Mouse (Mus musculus) hindbrain, embryonic 12.5 days (tissue): ENCODE results near the gene Psap. TPM values are rescaled to one million over a fixed set of nuclear protein-coding genes. Genes with fewer than 3 reads are reported as not detected.

Source experiments
- ATAC-seq: fragments of 200-750 bp; cut with Nextera tagmentation; 2 replicates; pipeline ENCODE4 v1.8.0; 2017; ENCODE audit warnings: moderate TSS enrichment; ENCODE audit not compliant: low FRiP score
- H3K27ac ChIP-seq: fragments of 300-500 bp; sonication (generic); 2 replicates; pipeline ENCODE4 v1.5.1; 2016; ENCODE audit warnings: mild to moderate bottlenecking
- H3K27me3 ChIP-seq: fragments of 300-500 bp; sonication (generic); 2 replicates; pipeline ENCODE4 v1.6.1; 2016; ENCODE audit warnings: mild to moderate bottlenecking
- H3K36me3 ChIP-seq: fragments of 300-500 bp; sonication (generic); 2 replicates; pipeline ENCODE4 v1.6.1; 2016; ENCODE audit warnings: mild to moderate bottlenecking
- H3K4me1 ChIP-seq: fragments of 300-500 bp; sonication (generic); 2 replicates; pipeline ENCODE4 v1.6.1; 2016
- H3K4me2 ChIP-seq: fragments of 300-500 bp; sonication (generic); replicated peaks from 2 replicates; pipeline ENCODE4 v1.6.1; 2016; ENCODE audit warnings: mild to moderate bottlenecking
- H3K4me3 ChIP-seq: fragments of 300-500 bp; sonication (generic); 2 replicates; pipeline ENCODE4 v1.5.1; 2016; ENCODE audit warnings: mild to moderate bottlenecking
- H3K9ac ChIP-seq: fragments of 300-500 bp; sonication (generic); 2 replicates; pipeline ENCODE4 v1.6.1; 2016; ENCODE audit warnings: mild to moderate bottlenecking, moderate library complexity
- H3K9me3 ChIP-seq: fragments of 300-500 bp; sonication (generic); replicated peaks from 2 replicates; pipeline ENCODE4 v1.6.1; 2016; ENCODE audit warnings: mild to moderate bottlenecking
- WGBS: fragments of 180-500 bp; shearing (Covaris S2); methylation state at CpG from one replicate; pipeline ENCODE4 v1.1.7; 2016; 5-methylcytosine and 5-hydroxymethylcytosine counted together
- polyA plus RNA-seq: library from polyadenylated mRNA; unstranded; fragments of >200 nt; fragmentation: Nextera tagmentation; extraction: Ambion mirVana; gene quantifications from 2 replicates; pipeline ENCODE4 v1.2.1, GENCODE M21; 2016

Gene Psap
- polyA plus RNA-seq, 1 experiment from 2014 or later = 102 TPM

DNA sequence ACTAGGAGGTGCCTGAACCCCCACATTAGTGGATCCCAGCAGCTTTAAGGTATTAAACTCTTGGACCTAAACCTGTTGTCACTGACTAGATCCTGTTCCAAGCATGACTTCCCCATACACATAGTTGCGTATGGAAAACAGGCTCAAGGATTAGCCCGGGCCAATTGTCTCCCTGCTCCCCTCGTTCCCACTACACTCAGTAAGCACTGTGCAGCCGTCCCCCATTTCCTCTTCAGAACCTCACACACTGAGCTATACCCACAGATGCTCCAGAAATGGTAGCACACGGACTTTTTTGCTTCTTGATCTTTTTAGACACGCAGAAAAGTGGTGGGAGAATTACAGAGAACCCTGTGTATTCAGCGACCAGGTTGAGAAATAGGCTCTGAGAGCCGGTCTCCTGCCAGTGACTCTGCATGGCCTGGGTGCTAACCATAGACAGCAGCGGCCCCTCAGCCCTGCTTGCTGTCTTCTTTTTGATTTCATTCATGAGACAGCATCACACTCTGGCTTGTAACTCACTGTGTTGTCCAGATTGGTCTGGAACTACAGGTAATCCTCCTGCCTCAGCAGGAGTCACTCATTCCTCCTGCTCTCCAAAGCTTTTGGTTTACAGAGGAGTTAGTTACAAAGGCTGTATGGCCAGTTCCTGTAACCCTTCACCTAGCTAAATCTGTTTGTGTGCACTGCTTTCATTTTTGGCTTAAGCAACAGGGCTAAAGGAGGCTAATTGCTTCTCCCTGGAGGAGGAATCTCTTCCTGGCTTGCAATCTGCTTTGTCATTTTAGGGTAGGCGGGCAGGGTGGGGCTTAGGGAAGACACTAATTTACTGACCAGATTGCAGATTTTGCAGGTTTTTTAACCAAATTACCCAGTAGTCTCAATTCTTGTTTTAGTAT is 4.9 kb downstream of the Psap start:
- ATAC-seq = no peak
- no peaks in the 10 kb centered on the region for H3K27me3 ChIP-seq
- H3K9me3 ChIP-seq = no peaks in the 10 kb centered on the region
- H3K36me3 ChIP-seq = no peaks in the 10 kb centered on the region
- H3K27ac ChIP-seq = no peak overlapping the region
- 83% methylated on average over 10 of the region's 10 CpGs for WGBS
- no peak overlapping the region for H3K4me3 ChIP-seq
- H3K4me2 ChIP-seq = no peak overlapping the region
- peaks cover 86% of the 10 kb centered on the region for H3K4me1 ChIP-seq
- H3K9ac ChIP-seq = no peak overlapping the region

DNA sequence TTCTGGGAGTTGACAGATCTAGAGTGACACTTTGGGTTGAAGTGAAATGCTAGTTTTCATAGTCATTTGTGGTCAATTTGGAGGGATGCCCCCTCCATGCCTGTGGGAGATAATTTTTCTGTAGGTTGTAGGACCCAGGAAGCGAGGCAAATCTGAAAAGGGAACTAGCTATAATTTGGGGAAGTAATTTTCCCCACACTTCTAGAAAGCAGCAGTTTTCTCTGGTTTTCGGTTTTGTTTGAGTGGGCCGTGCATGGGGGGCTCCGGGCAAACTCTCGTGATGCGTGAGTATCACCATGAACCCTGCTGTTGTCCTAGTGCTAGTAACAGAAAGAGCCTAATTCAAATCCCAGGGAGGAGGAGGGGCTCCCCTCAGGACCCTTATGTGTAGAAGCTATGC is 6.8 kb downstream of the Psap start:
- peak overlapping the region; percentile 87 for H3K27ac ChIP-seq
- H3K4me3 ChIP-seq = no peak overlapping the region
- H3K9ac ChIP-seq = peak overlapping the region; percentile 50; the same call in 1 of the 2 replicates
- no peaks in the 10 kb centered on the region for H3K36me3 ChIP-seq
- no peak for ATAC-seq
- H3K4me2 ChIP-seq = peak overlapping the region; percentile 42
- H3K9me3 ChIP-seq = no peaks in the 10 kb centered on the region
- H3K27me3 ChIP-seq = no peaks in the 10 kb centered on the region
- 62% methylated on average over 6 of the region's 6 CpGs for WGBS
- peaks cover 85% of the 10 kb centered on the region for H3K4me1 ChIP-seq

DNA sequence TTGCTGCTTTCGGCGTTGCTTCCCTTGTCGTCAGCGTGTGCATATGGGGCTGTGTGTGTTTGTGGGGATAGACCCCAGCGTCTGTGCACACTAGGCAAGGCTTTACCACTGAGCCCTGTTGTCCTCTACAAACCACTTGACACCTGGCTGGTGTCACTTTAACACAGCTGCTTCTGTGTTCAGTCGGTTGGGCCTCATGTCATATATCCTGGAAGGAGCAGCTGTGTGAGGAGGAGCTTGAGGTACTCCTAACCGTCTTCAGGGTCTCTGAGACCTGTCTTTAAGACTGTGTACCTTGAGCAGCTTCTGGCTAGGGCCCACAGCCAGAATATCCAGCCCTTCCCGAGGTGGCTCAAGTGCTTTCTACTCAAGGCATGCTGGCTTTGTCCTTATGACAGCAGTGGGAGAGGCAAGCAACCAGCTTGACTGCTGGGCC is 7.3 kb downstream of the Psap start:
- Histone ChIP-seq H3K27me3 (no peaks in the 10 kb centered on the region), H3K9ac (peak overlapping the region; percentile 50; the same call in 1 of the 2 replicates), H3K4me3 (no peak overlapping the region), H3K4me2 (peak overlapping the region; percentile 42), H3K9me3 (no peaks in the 10 kb centered on the region), H3K27ac (peak overlapping the region; percentile 87), H3K4me1 (peaks cover 84% of the 10 kb centered on the region), H3K36me3 (no peaks in the 10 kb centered on the region)
- 55% methylated on average over 8 of the region's 8 CpGs for WGBS
- ATAC-seq = 0 out of 2 replicates have a peak, but pooled peaks have one; percentile 3

DNA sequence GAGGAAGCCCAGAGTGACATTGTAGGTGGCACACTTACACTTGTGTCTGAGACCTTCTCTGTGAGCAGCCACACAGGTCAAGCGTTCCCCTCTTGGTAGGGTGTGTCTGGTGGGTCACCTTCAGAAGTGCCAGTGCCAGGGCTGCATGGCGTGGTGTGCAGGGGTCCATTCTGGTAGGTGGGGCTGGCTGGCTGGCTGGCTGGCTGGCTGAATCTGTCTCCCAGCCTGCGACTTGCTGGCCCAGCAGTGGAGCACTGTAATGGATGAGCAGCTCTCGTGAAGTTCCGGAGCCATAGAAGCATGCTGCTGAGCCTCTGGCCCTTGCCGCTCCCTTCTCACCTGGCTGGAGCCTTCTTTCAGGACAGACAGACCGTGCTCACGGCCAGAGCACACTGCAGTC is 7.8 kb downstream of the Psap start:
- Histone ChIP-seq H3K4me3 (0 out of 2 replicates have a peak overlapping the region, but pooled peaks have one; percentile 10), H3K36me3 (no peaks in the 10 kb centered on the region), H3K9me3 (no peaks in the 10 kb centered on the region), H3K27me3 (no peaks in the 10 kb centered on the region), H3K4me1 (peaks cover 84% of the 10 kb centered on the region), H3K27ac (peak overlapping the region; percentile 87), H3K9ac (no peak overlapping the region), H3K4me2 (peak overlapping the region; percentile 42)
- ATAC-seq = peak; percentile 38
- 47% methylated on average over 8 of the region's 8 CpGs for WGBS

DNA sequence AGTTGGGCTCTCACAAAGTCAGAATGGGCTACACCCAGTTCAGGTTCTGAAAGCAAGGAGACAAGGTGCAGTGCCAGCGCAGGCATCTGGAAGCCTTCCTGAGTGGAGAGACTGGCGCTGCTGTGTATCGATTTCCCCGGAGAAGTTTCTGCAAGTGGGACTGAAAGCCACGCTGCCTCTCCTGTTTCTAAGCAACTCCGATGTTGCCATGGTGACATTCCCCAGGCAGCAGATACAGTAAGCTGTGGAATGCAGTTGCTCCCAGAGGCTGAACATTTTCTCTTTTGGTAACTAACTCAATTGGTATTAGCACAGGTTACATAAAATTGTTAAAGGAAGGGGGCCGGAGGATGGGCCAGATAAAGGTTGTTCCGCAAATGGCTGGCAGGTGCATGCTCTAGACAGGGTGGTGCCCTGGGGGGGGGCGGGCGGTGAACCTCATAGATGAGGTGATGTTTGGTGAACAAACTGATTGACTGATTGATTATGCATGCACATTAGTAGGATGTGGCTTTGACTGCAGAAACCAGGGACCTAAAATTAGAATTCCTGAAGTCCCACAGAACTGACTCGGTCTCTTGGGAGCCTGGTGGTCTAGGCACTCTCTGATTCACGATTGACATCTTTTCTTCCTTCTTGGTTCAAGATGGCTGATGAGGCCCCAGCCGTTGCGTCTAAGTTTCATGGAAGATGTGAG is 8.4 kb downstream of the Psap start:
- Histone ChIP-seq H3K4me1 (peaks cover 84% of the 10 kb centered on the region), H3K4me3 (0 out of 2 replicates have a peak overlapping the region, but pooled peaks have one; percentile 10), H3K36me3 (no peaks in the 10 kb centered on the region), H3K27ac (peak overlapping the region; percentile 87), H3K9me3 (no peaks in the 10 kb centered on the region), H3K9ac (peak overlapping the region; percentile 35; the same call in 1 of the 2 replicates), H3K27me3 (no peaks in the 10 kb centered on the region), H3K4me2 (peak overlapping the region; percentile 42)
- WGBS = 27% methylated on average over 14 of the region's 14 CpGs
- peak; percentile 67 for ATAC-seq

DNA sequence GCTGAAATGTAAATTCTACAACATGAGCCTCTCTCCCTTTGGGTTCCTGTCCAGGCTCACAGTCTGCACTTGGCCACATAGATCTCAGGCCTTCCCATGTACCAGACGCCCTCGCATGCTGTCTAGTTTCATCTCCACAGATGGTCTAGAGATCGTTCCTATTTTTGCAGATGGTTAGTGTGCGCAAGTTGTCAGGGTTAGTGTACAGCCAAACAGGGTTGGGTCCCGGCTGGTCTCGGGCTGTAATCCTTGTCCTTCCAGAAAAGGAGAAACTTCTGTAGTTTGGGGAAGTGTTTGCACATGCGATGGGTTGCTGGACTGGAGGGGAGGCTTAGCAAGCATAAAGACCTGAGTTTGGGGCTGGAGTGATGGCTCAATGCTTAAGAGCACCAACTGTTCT is 9.1 kb downstream of the Psap start:
- Histone ChIP-seq H3K9ac (peak overlapping the region; percentile 35; the same call in 1 of the 2 replicates), H3K27me3 (no peaks in the 10 kb centered on the region), H3K36me3 (0 out of 2 replicates have a peak, but pooled peaks cover 1% of the 10 kb centered on the region), H3K4me3 (no peak overlapping the region), H3K27ac (peak overlapping the region; percentile 87), H3K4me1 (peaks cover 80% of the 10 kb centered on the region), H3K9me3 (no peaks in the 10 kb centered on the region), H3K4me2 (no peak overlapping the region)
- WGBS = 92% methylated on average over 7 of the region's 7 CpGs
- ATAC-seq = no peak

DNA sequence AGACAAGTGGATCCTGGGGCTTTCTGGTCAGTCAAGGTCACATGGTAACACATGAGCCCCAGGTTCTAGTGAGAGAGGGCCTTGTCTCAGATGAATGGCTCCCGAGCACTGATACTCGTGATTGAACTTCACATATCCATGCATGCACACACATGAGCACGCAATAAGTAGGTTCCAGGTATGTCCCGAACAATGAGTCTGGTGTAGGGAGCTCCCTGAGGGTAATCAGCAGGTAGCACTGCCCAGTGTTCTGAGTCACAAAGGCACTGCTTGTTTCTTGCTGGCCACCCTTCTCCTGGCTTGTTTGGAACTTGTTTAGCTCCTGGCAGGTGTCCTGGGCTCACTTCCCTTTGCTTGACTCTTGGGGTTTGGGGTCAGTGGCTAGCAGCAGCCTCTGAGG is 9.7 kb downstream of the Psap start:
- Histone ChIP-seq H3K4me2 (no peak overlapping the region), H3K27me3 (no peaks in the 10 kb centered on the region), H3K36me3 (peaks cover 5% of the 10 kb centered on the region; the same call in 1 of the 2 replicates), H3K27ac (0 out of 2 replicates have a peak overlapping the region, but pooled peaks have one; percentile 4), H3K9me3 (no peaks in the 10 kb centered on the region), H3K4me3 (no peak overlapping the region), H3K4me1 (peaks cover 74% of the 10 kb centered on the region), H3K9ac (no peak overlapping the region)
- 91% methylated on average over 4 of the region's 4 CpGs for WGBS
- no peak for ATAC-seq

DNA sequence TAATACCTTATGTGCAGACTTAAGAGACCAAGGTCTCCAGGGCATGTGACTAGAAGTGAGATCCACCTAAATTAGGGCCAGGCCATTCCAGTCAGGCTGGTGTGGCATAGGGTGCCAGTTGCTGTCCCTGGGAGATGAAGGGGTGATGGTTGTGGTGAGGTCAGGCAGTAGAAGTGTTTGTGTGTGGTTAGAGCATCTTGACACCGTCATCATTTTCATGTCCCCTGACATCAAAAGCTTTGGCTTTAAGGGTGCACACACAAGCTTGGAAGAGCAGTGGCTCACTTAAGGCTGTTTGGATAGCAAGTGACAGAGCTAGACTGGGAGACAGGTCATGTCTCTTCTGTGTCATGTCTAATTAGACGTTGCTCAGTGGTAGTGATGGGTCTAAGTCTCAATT is 10.3 kb downstream of the Psap start:
- no peak overlapping the region for H3K9ac ChIP-seq
- H3K4me2 ChIP-seq = no peak overlapping the region
- no peak overlapping the region for H3K4me3 ChIP-seq
- WGBS = 87% methylated on average over 2 of the region's 2 CpGs
- no peak overlapping the region for H3K27ac ChIP-seq
- no peaks in the 10 kb centered on the region for H3K27me3 ChIP-seq
- no peak for ATAC-seq
- peaks cover 69% of the 10 kb centered on the region for H3K4me1 ChIP-seq
- no peaks in the 10 kb centered on the region for H3K9me3 ChIP-seq
- peaks cover 11% of the 10 kb centered on the region; the same call in 1 of the 2 replicates for H3K36me3 ChIP-seq

DNA sequence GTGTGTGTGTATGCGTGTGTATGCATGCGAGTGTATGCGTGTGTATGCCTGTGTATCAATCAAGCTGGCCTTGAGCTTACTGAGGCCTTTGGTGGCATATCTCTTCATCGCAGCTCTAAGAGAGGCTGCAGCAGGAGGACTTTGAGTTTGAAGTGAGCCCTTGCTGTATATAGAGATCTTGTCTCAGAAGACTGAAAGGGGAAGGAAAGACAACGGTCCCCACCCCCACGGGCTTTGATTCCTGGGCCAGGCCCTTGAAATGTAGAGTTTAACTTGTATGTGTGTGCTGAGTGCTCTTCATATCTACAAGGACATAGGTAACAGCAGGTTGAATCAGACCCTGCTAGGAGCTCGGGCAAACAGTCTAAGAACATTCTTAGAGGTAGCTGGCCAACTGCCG is 11.8 kb downstream of the Psap start:
- Histone ChIP-seq H3K4me3 (no peak overlapping the region), H3K27ac (no peak overlapping the region), H3K4me2 (no peak overlapping the region), H3K27me3 (no peaks in the 10 kb centered on the region), H3K9me3 (no peaks in the 10 kb centered on the region), H3K4me1 (peaks cover 58% of the 10 kb centered on the region), H3K9ac (no peak overlapping the region), H3K36me3 (peaks cover 26% of the 10 kb centered on the region)
- 90% methylated on average over 8 of the region's 8 CpGs for WGBS
- no peak for ATAC-seq

DNA sequence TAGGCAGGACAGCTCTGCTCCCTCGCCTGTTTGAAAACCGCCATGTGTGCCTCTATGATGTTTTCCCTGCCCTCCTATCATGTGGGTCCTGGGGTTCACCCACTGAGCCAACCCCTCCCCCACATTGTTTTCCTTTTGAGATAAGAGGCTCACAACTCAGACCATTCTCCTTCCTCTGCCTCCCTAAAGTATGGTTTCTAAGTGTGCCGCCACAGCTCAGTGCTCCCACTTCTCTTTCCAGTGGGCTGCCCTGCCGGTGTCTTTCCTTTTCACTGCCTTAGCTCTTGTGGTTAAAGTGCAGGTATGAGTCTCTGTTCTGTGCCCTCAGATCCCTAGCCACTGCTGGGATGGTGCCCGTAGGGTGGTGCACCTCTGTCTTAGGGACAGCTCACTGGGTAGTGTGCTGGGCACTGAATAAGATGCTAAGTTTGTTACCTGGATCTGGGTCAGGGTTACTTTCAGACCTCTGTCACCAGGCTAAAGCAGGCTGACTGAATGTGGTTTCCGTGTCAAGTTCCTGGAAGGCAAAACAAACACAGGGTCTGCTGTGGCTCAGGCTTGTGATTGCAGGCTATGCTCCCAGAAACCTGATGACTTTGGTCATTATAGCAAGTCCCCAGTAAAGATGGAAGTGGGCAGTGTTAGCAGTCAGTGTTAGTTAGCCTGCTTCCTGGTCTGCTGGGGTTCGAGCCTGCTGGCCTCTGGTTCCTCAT is 12.8 kb downstream of the Psap start:
- Histone ChIP-seq H3K27me3 (no peaks in the 10 kb centered on the region), H3K9ac (no peak overlapping the region), H3K4me3 (no peak overlapping the region), H3K9me3 (no peaks in the 10 kb centered on the region), H3K36me3 (peaks cover 35% of the 10 kb centered on the region), H3K4me1 (peaks cover 48% of the 10 kb centered on the region), H3K27ac (no peak overlapping the region), H3K4me2 (no peak overlapping the region)
- 68% methylated on average over 7 of the region's 7 CpGs for WGBS
- ATAC-seq = no peak

DNA sequence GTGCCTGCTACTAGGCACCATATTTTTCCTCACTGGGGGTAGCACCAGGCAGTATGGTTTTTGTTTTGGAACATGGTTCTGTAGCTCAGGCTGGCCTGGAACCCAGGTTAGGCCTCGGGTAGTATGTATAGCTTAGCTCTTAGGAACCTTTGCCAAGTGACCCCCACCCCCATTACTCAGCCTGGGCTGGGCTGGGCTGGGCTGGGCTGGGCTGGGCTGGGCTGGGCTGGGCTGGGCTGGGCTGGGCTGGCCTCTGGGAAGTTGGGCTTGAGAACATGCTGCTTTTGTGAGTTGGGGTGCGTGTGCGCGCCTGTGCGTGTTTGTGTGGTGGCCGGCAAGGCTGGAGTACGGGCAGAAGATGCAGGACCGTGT is 13.3 kb downstream of the Psap start:
- H3K4me2 ChIP-seq = no peak overlapping the region
- no peak overlapping the region for H3K4me3 ChIP-seq
- no peak overlapping the region for H3K9ac ChIP-seq
- H3K9me3 ChIP-seq = no peaks in the 10 kb centered on the region
- peaks cover 43% of the 10 kb centered on the region for H3K4me1 ChIP-seq
- peaks cover 41% of the 10 kb centered on the region for H3K36me3 ChIP-seq
- H3K27me3 ChIP-seq = no peaks in the 10 kb centered on the region
- ATAC-seq = no peak
- WGBS = 88% methylated on average over 8 of the region's 8 CpGs
- H3K27ac ChIP-seq = no peak overlapping the region

DNA sequence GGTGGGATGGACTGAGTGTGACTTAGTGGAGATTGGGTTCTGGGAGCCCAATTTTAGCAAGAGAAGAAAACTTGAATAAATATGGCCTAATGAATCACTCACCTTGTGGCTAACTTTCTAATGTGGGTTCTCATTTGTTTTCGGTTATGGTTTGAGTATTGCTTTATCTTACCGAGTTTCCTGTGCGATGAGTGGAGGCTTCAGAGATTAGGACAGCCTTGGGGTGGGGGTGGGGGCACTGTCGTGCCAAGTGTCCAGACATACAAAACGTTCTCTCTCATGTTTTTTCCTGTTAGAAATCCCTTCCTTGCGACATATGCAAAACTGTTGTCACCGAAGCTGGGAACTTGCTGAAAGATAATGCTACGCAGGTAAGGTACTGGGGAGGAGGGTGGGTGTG is 14.8 kb downstream of the Psap start:
- H3K9ac ChIP-seq = no peak overlapping the region
- no peak overlapping the region for H3K27ac ChIP-seq
- peaks cover 28% of the 10 kb centered on the region for H3K4me1 ChIP-seq
- ATAC-seq = no peak
- no peak overlapping the region for H3K4me2 ChIP-seq
- 94% methylated on average over 8 of the region's 8 CpGs for WGBS
- H3K36me3 ChIP-seq = peaks cover 52% of the 10 kb centered on the region
- no peaks in the 10 kb centered on the region for H3K9me3 ChIP-seq
- H3K4me3 ChIP-seq = no peak overlapping the region
- no peaks in the 10 kb centered on the region for H3K27me3 ChIP-seq
